Mouse (Mus musculus): Measurements from ENCODE around the gene Hbb-bt. TPM values are rescaled to one million over a fixed set of nuclear protein-coding genes. Genes with fewer than 3 reads are reported as not detected.
"Not testable (repeated sequence)": the region's sequence is repeated elsewhere in the genome, so short reads cannot be mapped to it uniquely, and the experiment has no call there.

Gene Hbb-bt
- 599 and 788 TPM in 2 replicates for polyA plus RNA-seq (2016; fragmentation: Nextera tagmentation; extraction: Ambion mirVana)

DNA sequence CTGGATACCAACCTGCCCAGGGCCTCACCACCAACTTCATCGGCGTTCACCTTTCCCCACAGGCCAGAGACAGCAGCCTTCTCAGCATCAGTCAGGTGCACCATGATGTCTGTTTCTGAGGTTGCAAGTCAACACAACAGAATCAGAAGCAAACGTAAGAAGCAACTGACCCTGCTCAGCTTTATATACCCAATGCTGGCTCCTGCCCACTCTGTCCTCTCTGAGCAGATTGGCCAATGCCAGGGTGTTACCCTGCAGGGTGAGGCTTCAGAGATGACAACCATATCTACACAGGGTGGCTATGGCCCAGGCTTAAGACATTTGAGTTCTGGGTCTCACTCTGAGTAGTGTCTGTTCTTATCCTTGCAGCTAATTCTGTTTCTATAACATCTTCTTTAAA lies at the start of gene Hbb-bt:
Gene Hbb-bt (minus strand): TSS at position 231 of the 400 bp plus-strand sequence.
- no peaks in the 10 kb centered on the region for H3K4me1 ChIP-seq
- no peaks in the 10 kb centered on the region for H3K27me3 ChIP-seq
- no peak within 1 kb of the TSS for H3K27ac ChIP-seq
- no peaks in the 10 kb centered on the region for H3K36me3 ChIP-seq (replicated peaks)
- H3K9me3 ChIP-seq, result no peaks in the 10 kb centered on the region
- no peak within 1 kb of the TSS for H3K4me3 ChIP-seq (replicated peaks)
- no peak within 1 kb of the TSS for H3K9ac ChIP-seq
- no peak for ATAC-seq (ENCODE audit: low FRiP score)
- WGBS, result 84% methylated on average over 3 of the region's 3 CpGs
- no peak within 1 kb of the TSS for H3K4me2 ChIP-seq

DNA sequence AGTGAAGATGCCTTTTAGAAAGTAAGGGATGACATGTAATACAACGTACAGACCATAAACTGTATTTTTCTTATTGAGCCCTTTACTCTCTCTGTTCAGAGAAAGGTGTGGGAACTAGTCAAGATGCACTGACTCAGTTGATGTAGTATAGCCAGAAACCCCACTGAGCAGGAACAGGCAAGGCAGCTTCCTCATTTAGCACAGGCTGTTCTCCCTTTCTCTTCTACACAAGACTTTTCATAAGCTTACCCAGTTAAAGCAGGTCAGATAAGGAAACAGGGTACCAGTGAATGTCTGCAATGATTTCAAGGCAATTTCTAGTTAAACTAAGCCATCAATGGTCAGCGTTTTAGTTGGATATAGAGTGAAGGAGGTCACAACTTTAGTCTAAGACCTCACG lies 47.7 kb upstream of the Hbb-bt start:
- Histone ChIP-seq H3K9me3 (no peaks in the 10 kb centered on the region), H3K4me1 (no peaks in the 10 kb centered on the region), H3K4me3 (replicated peaks) (no peak overlapping the region), H3K36me3 (replicated peaks) (no peaks in the 10 kb centered on the region), H3K27me3 (no peaks in the 10 kb centered on the region), H3K4me2 (no peak overlapping the region), H3K9ac (no peak overlapping the region), H3K27ac (no peak overlapping the region)
- ATAC-seq (ENCODE audit: low FRiP score), result no peak
- WGBS, result 79% methylated on average over 3 of the region's 3 CpGs

DNA sequence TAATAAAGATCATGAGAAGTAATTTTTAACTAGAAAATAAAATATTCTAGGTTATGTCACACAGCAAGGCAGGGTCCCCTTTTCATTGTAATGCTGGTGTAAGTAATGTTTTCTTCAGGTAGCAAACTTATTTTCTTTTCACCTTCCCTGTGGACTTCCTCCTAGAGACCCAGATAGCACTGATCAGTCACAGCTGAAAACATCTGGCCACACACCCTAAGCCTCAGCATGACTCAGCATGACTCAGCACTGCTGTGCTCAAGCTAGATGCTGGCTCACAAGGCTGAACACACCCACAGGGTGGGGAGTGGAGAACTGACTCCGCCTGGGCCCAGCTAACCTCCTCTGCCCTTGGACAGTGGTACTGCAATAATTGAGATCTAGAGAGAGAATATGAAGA lies 47.1 kb upstream of the Hbb-bt start:
- H3K27me3 ChIP-seq, result no peaks in the 10 kb centered on the region
- no peak for ATAC-seq (ENCODE audit: low FRiP score)
- no peaks in the 10 kb centered on the region for H3K9me3 ChIP-seq
- H3K9ac ChIP-seq, result no peak overlapping the region
- 48% methylated on average over 1 of the region's 1 CpGs for WGBS
- H3K4me1 ChIP-seq, result no peaks in the 10 kb centered on the region
- H3K4me3 ChIP-seq (replicated peaks), result no peak overlapping the region
- no peak overlapping the region for H3K4me2 ChIP-seq
- H3K36me3 ChIP-seq (replicated peaks), result no peaks in the 10 kb centered on the region
- H3K27ac ChIP-seq, result no peak overlapping the region

DNA sequence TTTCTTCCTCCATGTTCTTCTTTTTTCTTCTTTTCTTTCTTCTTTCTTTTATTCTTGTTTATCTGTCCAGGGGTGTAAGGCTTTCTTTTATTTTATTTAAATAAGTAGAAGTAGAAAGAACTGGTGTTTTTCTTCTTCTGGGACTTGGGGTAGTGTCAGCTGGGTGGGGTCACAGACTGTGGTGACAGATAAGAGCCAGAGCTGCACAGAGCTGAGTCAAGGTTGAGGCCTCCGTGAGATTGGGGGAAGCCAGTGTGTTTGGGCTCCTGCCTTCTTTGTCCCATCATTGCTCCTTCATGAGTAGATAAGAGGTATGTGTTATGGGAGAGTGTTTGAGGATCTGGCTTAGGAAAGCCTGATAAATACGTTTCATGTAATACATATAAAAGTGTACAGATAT lies 45.3 kb upstream of the Hbb-bt start:
- H3K27me3 ChIP-seq, result no peaks in the 10 kb centered on the region
- peak; percentile 36; the same call in 1 of the 2 replicates for ATAC-seq (ENCODE audit: low FRiP score)
- 85% methylated on average over 2 of the region's 2 CpGs for WGBS

DNA sequence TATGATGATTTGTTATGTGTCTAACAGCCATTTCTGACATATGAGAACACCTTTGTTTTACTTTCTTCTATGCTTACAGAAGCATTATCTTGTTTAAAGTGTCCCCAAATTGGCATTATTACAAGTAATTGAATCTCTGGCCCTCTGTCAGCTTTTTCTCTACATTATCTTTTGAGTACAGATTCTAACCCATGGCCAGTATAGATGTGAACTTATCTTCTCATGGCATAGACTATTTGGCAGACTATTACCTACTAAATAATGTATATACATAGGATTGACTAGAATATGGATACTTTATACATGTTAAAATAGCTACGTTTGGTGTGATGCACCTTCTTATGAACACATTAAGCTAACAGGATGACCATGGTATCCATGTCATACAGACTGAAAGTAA lies 40.9 kb upstream of the Hbb-bt start:
- Histone ChIP-seq H3K36me3 (replicated peaks) (no peaks in the 10 kb centered on the region), H3K27me3 (no peaks in the 10 kb centered on the region), H3K27ac (no peak overlapping the region), H3K9ac (no peak overlapping the region), H3K4me2 (no peak overlapping the region), H3K4me3 (replicated peaks) (no peak overlapping the region), H3K9me3 (no peaks in the 10 kb centered on the region), H3K4me1 (no peaks in the 10 kb centered on the region)
- ATAC-seq (ENCODE audit: low FRiP score), result no peak
- 65% methylated on average over 1 of the region's 1 CpGs for WGBS

More for the DNA sequence above, 45.3 kb upstream of the Hbb-bt start:
- H3K4me2 ChIP-seq, result no peak overlapping the region
- H3K27ac ChIP-seq, result no peak overlapping the region
- H3K4me1 ChIP-seq, result no peaks in the 10 kb centered on the region
- H3K36me3 ChIP-seq (replicated peaks), result no peaks in the 10 kb centered on the region
- H3K9me3 ChIP-seq, result no peaks in the 10 kb centered on the region
- no peak overlapping the region for H3K9ac ChIP-seq
- H3K4me3 ChIP-seq (replicated peaks), result no peak overlapping the region

DNA sequence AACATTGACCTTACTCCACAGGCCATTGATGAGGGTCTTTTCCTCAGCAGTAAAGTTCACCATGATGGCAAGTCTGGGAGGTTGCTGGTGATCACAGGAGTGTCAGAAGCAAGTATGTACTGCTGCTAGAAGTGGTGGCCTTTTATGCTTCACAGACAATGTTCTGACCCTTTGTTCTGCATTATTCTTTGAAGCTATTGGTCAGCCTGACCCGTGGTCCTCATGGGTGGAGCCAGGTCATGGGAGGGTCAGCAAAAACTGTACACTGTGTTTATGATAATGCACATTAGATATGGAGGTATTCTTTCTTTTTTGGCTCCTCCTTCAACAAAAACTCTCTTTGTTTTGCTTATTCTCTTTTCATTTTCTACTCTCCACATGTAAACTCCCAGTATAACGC lies 39.3 kb upstream of the Hbb-bt start, which contains the start of gene Hbb-y:
Gene Hbb-y (minus strand): TSS at position 127 of the 400 bp plus-strand sequence.
- no peak within 1 kb of the TSS for H3K9ac ChIP-seq
- no peak within 1 kb of the TSS for H3K27ac ChIP-seq
- H3K4me2 ChIP-seq, result no peak within 1 kb of the TSS
- H3K4me1 ChIP-seq, result no peaks in the 10 kb centered on the region
- no peaks in the 10 kb centered on the region for H3K27me3 ChIP-seq
- no peak within 1 kb of the TSS for H3K4me3 ChIP-seq (replicated peaks)
- no peaks in the 10 kb centered on the region for H3K36me3 ChIP-seq (replicated peaks)
- 0 out of 2 replicates have a peak, but pooled peaks have one; percentile 36 for ATAC-seq (ENCODE audit: low FRiP score)
- WGBS, result 76% methylated on average over 2 of the region's 2 CpGs
- no peaks in the 10 kb centered on the region for H3K9me3 ChIP-seq

DNA sequence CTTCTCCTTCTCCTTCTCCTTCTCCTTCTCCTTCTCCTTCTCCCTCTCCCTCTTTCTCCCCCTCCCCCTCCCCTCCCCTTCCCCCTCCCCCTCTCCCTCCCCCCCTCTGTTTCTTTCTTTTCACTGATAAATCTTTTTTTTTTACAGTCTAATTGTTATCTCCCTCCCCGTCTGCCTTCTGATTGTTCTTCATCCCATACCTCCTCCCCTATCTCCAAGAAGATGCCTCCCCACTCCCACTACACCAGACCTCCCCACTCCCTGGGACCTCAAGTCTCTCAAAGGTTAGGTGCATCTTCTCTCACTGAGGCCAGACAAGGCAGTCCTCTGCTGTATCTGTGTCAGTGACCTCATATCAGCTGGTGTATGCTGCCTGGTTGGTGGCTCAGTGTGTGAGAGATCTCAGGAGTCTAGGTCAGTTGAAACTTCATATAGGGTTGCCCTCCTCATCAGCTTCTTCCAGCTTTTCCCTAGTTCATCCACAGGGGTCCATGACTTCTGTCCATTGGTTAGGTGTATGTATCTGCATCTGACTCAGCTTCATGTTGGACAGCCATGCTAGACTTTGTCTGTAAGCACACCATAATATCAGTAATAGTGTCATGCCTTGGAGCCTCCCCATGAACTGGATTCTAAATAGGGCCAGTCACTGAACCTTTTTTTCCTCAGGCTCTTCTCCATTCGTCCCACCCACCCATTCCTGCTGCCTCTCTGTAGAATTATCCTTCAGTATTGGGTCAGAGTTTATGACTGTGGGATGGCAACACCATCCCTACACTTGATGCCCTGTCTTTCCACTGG lies 30.9 kb upstream of the Hbb-bt start:
- Histone ChIP-seq H3K36me3 (replicated peaks) (no peaks in the 10 kb centered on the region), H3K9ac (no peak overlapping the region), H3K4me1 (no peaks in the 10 kb centered on the region), H3K4me2 (no peak overlapping the region), H3K27me3 (no peaks in the 10 kb centered on the region), H3K27ac (no peak overlapping the region), H3K9me3 (no peaks in the 10 kb centered on the region), H3K4me3 (replicated peaks) (no peak overlapping the region)
- 67% methylated on average over 1 of the region's 2 CpGs for WGBS
- no peak for ATAC-seq (ENCODE audit: low FRiP score)

DNA sequence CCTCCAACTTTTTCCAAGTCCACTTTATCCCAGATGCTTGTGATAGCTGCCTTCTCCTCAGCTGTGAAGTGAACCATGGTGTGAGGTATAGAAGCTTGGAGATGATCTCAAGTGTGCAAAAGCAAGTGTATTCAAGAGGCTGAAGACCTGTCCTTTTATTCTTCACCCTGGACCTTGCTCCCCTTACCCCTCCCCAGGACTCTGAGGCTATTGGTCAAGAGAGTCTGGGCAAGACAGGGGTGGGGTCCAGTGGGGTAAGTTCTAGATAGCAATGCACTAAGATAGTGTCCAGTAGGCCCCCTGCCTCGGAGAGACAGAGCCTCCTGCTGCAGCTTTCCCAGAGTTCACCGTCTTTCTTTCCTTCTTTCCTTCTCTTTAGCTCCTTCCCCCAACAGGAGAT lies 29.2 kb upstream of the Hbb-bt start, which contains the start of gene Hbb-bh1:
Gene Hbb-bh1 (minus strand): TSS at position 131 of the 400 bp plus-strand sequence.
- H3K27ac ChIP-seq, result no peak within 1 kb of the TSS
- no peaks in the 10 kb centered on the region for H3K9me3 ChIP-seq
- no peaks in the 10 kb centered on the region for H3K4me1 ChIP-seq
- no peak within 1 kb of the TSS for H3K4me3 ChIP-seq (replicated peaks)
- H3K9ac ChIP-seq, result no peak within 1 kb of the TSS
- ATAC-seq (ENCODE audit: low FRiP score), result no peak
- no peaks in the 10 kb centered on the region for H3K36me3 ChIP-seq (replicated peaks)
- H3K27me3 ChIP-seq, result no peaks in the 10 kb centered on the region
- WGBS, result 92% methylated on average over 2 of the region's 2 CpGs
- no peak within 1 kb of the TSS for H3K4me2 ChIP-seq

DNA sequence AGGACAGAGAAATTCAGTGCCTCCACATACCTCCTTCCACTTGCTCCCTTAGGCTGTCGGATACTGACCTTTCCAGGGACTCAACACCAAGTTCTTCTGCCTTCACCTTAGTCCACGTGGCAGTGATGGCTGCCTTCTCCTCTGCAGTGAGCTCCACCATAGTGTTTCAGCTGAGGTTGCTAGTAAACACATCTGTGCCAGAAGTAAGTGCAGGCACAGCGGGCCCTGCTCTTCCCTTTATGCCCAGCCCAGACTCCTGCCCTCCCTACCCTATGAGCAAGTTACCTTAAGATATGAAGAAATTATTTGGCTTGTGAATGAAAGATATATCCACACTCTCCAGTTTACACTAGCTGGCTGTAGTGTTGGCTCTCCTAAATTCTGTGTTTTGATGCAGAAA lies 26.5 kb upstream of the Hbb-bt start, which contains the start of gene Hbb-bh2:
Gene Hbb-bh2 (minus strand): TSS at position 253 of the 400 bp plus-strand sequence.
- no peak within 1 kb of the TSS for H3K27ac ChIP-seq
- WGBS, result 75% methylated on average over 3 of the region's 3 CpGs
- H3K4me3 ChIP-seq (replicated peaks), result no peak within 1 kb of the TSS
- H3K4me2 ChIP-seq, result no peak within 1 kb of the TSS
- no peaks in the 10 kb centered on the region for H3K9me3 ChIP-seq
- H3K4me1 ChIP-seq, result no peaks in the 10 kb centered on the region
- no peaks in the 10 kb centered on the region for H3K36me3 ChIP-seq (replicated peaks)
- ATAC-seq (ENCODE audit: low FRiP score), result no peak
- H3K27me3 ChIP-seq, result no peaks in the 10 kb centered on the region
- no peak within 1 kb of the TSS for H3K9ac ChIP-seq

DNA sequence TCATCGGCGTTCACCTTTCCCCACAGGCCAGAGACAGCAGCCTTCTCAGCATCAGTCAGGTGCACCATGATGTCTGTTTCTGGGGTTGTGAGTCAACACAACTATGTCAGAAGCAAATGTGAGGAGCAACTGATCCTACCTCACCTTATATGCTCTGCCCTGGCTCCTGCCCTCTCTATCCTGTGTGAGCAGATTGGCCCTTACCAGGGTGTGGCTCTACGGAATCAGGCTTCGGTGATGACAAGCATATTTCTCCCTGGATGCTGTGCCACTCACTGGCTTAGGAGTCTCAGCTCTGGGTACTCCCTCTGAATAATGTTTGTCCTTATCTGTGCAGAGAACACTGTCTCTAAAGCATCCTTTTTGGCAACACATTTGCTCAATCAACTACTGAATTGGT lies 14.0 kb upstream of the Hbb-bt start, which contains the start of gene Hbb-bs:
Gene Hbb-bs (minus strand): TSS at position 289 of the 400 bp plus-strand sequence.
- H3K4me3 ChIP-seq (replicated peaks), result no peak within 1 kb of the TSS
- no peaks in the 10 kb centered on the region for H3K4me1 ChIP-seq
- ATAC-seq (ENCODE audit: low FRiP score), result no peak
- no peak within 1 kb of the TSS for H3K9ac ChIP-seq
- H3K27ac ChIP-seq, result no peak within 1 kb of the TSS
- H3K4me2 ChIP-seq, result no peak within 1 kb of the TSS
- 84% methylated on average over 4 of the region's 4 CpGs for WGBS
- H3K9me3 ChIP-seq, result no peaks in the 10 kb centered on the region
- H3K27me3 ChIP-seq, result no peaks in the 10 kb centered on the region
- H3K36me3 ChIP-seq (replicated peaks), result no peaks in the 10 kb centered on the region

DNA sequence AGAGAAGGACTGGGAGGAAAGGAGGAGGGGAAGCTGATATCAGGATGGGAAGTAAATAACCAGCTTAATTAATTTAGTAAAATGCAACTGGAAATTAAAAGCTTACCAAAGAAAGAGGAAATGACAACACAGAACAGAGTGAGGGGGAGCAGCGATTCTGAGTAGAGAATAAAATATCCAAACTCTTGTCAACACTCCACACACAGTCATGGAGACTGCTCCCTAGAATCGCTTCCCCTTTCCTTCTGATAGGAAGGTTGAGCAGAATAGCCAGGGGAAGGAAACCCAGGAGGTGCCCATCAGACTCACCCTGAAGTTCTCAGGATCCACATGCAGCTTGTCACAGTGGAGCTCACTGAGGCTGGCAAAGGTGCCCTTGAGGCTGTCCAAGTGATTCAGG lies 13.3 kb upstream of the Hbb-bt start:
- not testable (repeated sequence) for H3K4me3 ChIP-seq (replicated peaks); H3K36me3 ChIP-seq (replicated peaks); H3K4me2 ChIP-seq; H3K9me3 ChIP-seq; ATAC-seq (ENCODE audit: low FRiP score); H3K27ac ChIP-seq; H3K4me1 ChIP-seq; H3K27me3 ChIP-seq; H3K9ac ChIP-seq
- no CpG with 5 or more reads among the region's 2 CpGs for WGBS

DNA sequence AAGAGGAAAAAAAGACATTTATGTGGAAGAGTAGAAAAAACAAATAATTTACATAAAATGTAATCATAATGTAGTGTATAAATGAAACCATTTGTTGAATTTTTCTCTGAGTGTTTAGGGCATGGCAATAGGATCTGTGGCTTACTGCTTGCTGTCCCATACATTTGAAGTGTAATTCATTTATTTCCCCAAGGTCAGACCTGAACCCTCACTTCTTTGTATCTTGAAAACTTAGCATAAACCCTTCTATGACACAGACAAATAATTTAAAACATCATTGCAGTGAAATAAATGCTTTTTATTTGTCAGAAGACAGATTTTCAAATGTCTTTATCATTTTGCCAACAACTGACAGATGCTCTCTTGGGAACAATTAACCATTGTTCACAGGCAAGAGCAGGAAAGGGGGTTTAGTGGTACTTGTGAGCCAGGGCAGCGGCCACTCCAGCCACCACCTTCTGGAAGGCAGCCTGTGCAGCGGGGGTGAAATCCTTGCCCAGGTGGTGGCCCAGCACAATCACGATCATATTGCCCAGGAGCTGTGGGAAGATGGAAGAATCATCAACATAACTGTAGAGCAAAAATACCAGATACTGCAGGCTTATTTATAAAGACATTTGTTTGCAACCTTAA lies 12.6 kb upstream of the Hbb-bt start:
- WGBS, result 64% methylated on average over 3 of the region's 3 CpGs
- Histone ChIP-seq H3K4me1 (no peaks in the 10 kb centered on the region), H3K27me3 (no peaks in the 10 kb centered on the region), H3K4me3 (replicated peaks) (no peak overlapping the region), H3K9ac (no peak overlapping the region), H3K36me3 (replicated peaks) (no peaks in the 10 kb centered on the region), H3K27ac (no peak overlapping the region), H3K4me2 (no peak overlapping the region), H3K9me3 (no peaks in the 10 kb centered on the region)
- ATAC-seq (ENCODE audit: low FRiP score), result no peak

Data from forebrain, embryonic 12.5 days (tissue).